Mouse (Mus musculus): ENCODE measurements around the gene Ankdd1a.
A peak's percentile ranks its signal among the peaks of the same experiment; 100 is the strongest.

The Ankdd1a gene

GRCm38 (mm10) chr9:65502146-65502545 is 17.8 kb downstream of the Ankdd1a start:
- peak; percentile 59 for DNase-seq (ENCODE audit: low spot score)

- no peak for DNase-seq (ENCODE audit: low spot score)
Measured at GRCm38 (mm10) chr9:65492851-65493250, 27.1 kb downstream of the Ankdd1a start.

DNA sequence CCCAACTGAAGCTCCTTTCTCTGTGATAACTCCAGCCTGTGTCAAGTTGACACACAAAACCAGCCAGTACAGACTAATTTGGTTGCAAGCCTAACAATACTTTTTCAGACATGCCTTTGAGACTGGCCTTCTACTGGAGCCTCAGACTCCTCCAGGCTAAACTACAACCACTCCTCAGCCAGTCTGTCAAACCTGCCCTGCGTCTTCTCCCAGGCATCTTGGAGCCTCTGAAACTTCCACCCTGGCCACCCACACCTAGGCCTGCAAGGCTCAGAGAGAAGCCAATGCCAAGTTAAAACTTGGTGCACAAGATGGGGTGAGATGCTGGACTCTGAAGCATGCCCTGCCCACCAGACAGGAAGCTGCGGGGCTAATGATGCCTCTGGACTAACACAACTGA is 27.6 kb downstream of the Ankdd1a start:
- DNase-seq (ENCODE audit: low spot score) = no peak

DNA sequence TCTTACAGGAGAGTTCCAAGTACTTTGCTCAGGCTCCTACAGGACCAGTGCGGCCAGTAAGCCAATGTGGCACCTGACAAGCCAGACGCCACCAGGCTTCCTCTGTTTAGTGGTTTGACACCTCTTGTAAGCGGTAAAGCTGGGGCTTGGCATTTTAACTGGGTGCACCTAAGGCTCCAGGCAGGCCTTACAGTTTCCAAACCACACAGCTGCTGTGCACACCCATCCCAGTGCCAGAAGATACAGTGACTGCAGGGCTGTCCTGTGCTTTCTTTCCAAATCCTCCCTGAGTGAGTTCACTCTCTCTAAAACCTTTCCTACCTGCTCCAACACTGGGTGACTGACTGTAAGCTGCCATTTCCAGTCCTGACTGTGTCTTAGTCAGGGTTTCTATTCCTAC is 28.5 kb downstream of the Ankdd1a start:
- DNase-seq (ENCODE audit: low spot score) = no peak

DNA sequence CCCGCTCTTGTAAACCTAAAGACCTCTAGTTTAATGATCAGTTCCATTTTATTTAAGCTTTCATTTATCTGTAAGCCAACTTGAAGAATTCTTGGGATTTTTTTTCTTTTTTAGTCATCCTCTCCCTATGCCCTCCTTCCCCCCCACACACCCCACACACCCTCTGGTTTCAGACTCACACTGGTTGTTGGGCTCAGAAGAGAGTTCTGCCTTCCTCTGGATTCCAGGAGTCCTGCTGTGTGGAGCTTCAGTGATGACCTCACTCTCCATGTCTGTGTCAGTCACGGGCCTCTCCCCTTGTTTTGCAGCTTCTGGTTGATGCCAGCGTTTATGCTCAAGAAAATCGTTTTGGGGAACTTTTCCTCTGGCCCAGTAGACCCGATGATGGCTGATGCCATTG is 39.9 kb downstream of the Ankdd1a start:
- no peak for DNase-seq (ENCODE audit: low spot score)

- DNase-seq (ENCODE audit: low spot score) = no peak
Measured at GRCm38 (mm10) chr9:65479158-65479557, 40.8 kb downstream of the Ankdd1a start.

GRCm38 (mm10) chr9:65472769-65473168 is 47.2 kb downstream of the Ankdd1a start:
- DNase-seq (ENCODE audit: low spot score) = no peak

DNA sequence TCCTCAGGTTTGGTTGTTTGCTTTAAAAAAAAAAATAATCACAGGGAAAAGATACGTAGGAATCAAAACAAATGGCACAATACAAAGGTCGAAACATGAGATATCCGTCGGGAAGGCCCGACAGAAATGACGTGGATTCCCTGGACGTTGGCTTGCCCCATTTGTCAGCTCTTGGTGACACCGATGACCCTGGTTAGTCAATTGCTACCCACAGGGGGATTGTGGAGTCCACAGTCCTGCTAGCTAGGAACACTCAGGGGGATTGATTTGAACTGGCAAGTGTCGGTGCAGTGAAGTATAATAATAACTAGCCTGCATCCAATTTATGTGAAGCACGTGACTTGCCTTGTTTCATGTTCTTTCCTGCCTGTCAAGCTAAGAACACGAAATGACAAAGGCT is 52.3 kb downstream of the Ankdd1a start:
- DNase-seq (ENCODE audit: low spot score) = peak; percentile 21

GRCm38 (mm10) chr9:65465241-65465640 is 54.8 kb downstream of the Ankdd1a start:
- no peak for DNase-seq (ENCODE audit: low spot score)

GRCm38 (mm10) chr9:65464161-65464560 is 55.8 kb downstream of the Ankdd1a start:
- no peak for DNase-seq (ENCODE audit: low spot score)

- DNase-seq (ENCODE audit: low spot score) = no peak
Measured at GRCm38 (mm10) chr9:65462544-65462943, 57.4 kb downstream of the Ankdd1a start.

DNA sequence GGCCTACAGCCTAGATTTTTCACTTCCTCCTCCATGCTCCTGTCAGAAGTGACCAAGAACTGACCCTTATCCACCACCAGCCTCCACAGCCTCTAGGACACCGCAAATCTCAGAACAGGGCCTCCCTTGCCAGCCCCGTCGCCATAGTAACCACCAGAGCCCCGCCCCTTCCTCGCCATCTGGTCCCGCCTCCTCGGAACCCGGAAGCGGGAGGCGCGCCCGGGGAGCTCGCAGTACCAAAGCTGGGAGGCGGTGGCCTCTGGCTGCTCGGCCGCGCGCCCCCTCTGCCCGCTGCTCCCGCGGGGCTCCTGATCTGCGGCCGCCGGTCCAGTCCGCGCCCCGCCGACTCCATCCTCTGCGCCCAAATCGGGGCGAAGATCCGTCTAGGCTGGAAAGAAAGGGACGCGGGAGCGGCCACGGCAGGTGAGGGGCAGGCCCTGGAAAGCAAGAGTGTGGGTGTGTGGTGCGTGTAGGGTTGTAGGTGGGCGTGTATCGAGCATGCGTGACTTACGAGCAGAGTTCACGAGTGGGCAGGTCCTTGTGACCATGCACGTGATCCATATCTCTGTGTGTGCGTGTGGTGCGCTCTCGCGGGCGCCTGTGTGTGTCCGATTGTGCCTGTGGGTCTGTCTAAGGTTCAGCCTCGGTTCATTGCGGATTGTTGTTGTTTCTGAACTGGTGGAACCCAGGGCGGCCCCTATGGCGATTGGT is 59.1 kb downstream of the Ankdd1a start, which contains the start of gene Spg21:
TSS of gene Spg21 (plus strand) at position 216 of the 711 bp plus-strand sequence.
- DNase-seq (ENCODE audit: low spot score) = peak; percentile 97

- DNase-seq (ENCODE audit: low spot score) = peak; percentile 27
Measured at GRCm38 (mm10) chr9:65460198-65460597, 59.8 kb downstream of the Ankdd1a start.

DNA sequence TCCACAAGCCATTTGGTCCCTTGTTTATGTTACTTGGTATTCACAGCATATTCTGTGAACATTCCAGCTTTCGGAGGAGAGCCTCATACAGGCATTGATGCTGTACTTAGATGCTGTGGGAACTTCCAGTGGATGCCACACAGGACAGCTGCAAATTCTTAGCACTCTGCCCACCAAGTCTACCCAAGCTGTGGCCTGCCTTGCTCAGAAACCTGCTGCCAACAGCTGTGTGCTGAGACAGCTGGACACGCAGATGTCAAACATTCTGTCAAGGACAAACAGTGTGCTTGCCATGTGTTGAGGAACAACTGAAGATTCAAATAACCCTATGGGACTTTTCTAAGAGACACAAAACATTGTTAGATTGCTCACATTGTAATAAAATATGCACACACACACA is 61.0 kb downstream of the Ankdd1a start:
- no peak for DNase-seq (ENCODE audit: low spot score)

DNA sequence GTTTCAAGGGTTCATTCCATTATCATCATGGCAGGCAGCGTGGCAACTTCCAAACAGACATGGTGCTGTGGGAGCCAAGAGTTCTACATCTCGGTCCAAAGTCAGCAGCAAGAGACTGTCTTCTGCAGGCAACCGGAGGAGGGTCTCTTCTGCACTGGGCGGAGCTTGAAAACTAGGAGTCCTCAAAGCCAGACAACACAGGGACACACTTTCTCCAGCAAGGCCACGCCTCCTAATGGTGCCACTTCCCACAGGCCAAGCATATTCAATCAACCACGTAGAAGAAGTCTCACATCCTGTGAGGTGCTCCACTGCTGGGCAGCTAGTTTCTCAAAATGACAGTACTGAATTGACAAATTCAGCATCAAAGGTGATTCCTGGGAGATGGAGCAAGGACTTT is 72.0 kb downstream of the Ankdd1a start:
- no peak for DNase-seq (ENCODE audit: low spot score)

- DNase-seq (ENCODE audit: low spot score) = no peak
Measured at GRCm38 (mm10) chr9:65444692-65445091, 75.3 kb downstream of the Ankdd1a start.

All from embryo, embryonic 10.5 days (tissue).